Mouse (Mus musculus) testis, adult 2 months (tissue): ENCODE measurements around the gene Cyp2s1.

Source experiments
- CTCF ChIP-seq: fragments of 200-500 bp; IDR thresholded peaks from 2 replicates; pipeline ENCODE4 v1.5.1; 2012; ENCODE audit warnings: low read depth, mild to moderate bottlenecking, inconsistent platforms, low read length, moderate library complexity; ENCODE audit not compliant: control insufficient read depth, insufficient read depth, insufficient replicate concordance
- POLR2A ChIP-seq: fragments of 200-500 bp; IDR thresholded peaks from 2 replicates; pipeline ENCODE4 v1.6.1; 2012; ENCODE audit warnings: low read depth, mild to moderate bottlenecking, inconsistent platforms, low read length, moderate library complexity; ENCODE audit not compliant: control insufficient read depth

DNA sequence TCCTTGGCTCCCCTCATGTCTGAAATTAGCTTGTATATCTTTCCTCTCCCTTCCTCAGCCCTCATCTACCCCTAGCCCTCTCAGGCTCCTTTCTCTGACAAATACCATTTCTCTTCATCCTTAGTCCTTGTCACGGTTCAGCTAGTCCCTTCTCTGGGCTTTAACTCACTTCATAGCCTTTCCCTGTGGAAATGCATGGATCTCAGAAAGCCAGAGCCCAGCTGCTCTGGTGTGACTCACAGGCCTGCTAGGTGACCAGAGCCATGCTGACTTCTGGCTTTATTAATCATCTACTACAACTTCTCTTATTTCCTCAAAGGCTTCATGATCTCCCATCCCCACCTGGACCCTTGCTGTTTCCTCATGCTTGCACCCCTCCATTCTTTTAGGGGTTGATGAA lies 4.5 kb downstream of the Cyp2s1 start:
- TF ChIP-seq POLR2A (no peak), CTCF (no peak)
